ENCODE assay signal across 21 mouse cellular contexts in the genomic region with DNA sequence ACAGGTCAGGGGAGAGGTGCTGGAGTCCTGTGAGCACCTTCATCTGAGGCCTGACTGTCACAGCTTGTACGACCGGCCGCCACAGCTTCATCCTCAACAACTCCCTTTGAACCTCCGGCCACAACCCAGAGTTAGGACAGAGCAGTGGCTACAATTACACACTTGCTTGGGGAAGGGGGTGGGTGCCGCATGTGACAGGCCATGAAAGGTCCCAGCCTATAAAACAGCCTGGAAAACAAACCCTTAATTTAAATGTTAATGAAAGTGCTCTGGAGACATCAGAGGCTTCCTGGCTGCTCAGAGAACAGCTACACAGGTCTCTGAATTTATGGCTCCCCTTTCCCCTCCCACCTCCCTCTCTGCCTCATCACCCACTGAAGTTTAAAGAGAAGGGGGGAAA. TPM values are rescaled to one million over a fixed set of nuclear protein-coding genes. Genes with fewer than 3 reads are reported as not detected.
DNase-seq lines count a peak whose midpoint lies in the region; ATAC-seq and TF ChIP-seq lines count a peak whose summit lies in the region.
"Had no signal": no experiment of that assay in that cellular context is flagged by ENCODE, and none has a peak within 500 bp of the region (broad histone marks: within the 10 kb centered on the region; RNA-seq: fewer than 3 reads in every experiment).

No protein-coding gene starts in this region.

- in situ Hi-C loops in ES-E14 (cut with MboI; ENCODE audit: low sequenced_read_pairs in 2 of 2, unreplicated experiment in 2 of 2): no loop called here

- no peaks in the 10 kb centered on the region for H3K27me3 ChIP-seq in kidney, embryonic 16.5 days (ENCODE audit: insufficient read depth, low read length)
- no peaks in the 10 kb centered on the region; the same call in 1 of the 2 replicates for H3K27me3 ChIP-seq in neural tube, embryonic 12.5 days (replicated peaks)
- H3K27me3 ChIP-seq in limb, embryonic 10.5 days (ENCODE audit: low read depth, poor library complexity, severe bottlenecking): 0 out of 2 replicates have a peak, but pooled peaks cover 4% of the 10 kb centered on the region
- H3K27me3 ChIP-seq: CH12.LX had no signal

- H3K9ac ChIP-seq in kidney, embryonic 16.5 days (replicated peaks; ENCODE audit: low read length): no peak overlapping the region
- H3K9ac ChIP-seq in neural tube, embryonic 12.5 days: no peak overlapping the region
- no peak overlapping the region for H3K9ac ChIP-seq in ES-E14 (ENCODE audit: insufficient read depth, low read depth, low read length, poor library complexity, severe bottlenecking)
- H3K9ac ChIP-seq: hindbrain, embryonic 13.5 days had no signal

- peaks cover 18% of the 10 kb centered on the region for H3K4me1 ChIP-seq in kidney, embryonic 16.5 days (ENCODE audit: insufficient read depth, low read length)
- H3K4me1 ChIP-seq in neural tube, embryonic 12.5 days: peaks cover 18% of the 10 kb centered on the region
- peaks cover 7 to 16% of the 10 kb centered on the region in 2 experiments; a peak in 2 of 4 replicates for H3K4me1 ChIP-seq in ES-E14 (ENCODE audit: control insufficient read depth in 2 of 2, insufficient read depth in 2 of 2, low read length in 2 of 2, poor library complexity in 1 of 2)
- H3K4me1 ChIP-seq in limb, embryonic 10.5 days: peaks cover 28% of the 10 kb centered on the region

- ATAC-seq in kidney, embryonic 16.5 days (ENCODE audit: low FRiP score, low TSS enrichment): peak; percentile 80
- peak; percentile 33; the same call in 1 of the 2 replicates for ATAC-seq in neural tube, embryonic 12.5 days (ENCODE audit: low FRiP score, low read depth)
- no peak for ATAC-seq in megakaryocyte progenitor cell, adult 5-6 weeks (replicated peaks; ENCODE audit: poor library complexity)
- ATAC-seq: forebrain, embryonic 14.5 days had no signal

- no peak overlapping the region for H3K4me2 ChIP-seq in kidney, embryonic 16.5 days (replicated peaks; ENCODE audit: low read depth, low read length)
- 0 out of 2 replicates have a peak overlapping the region, but pooled peaks have one; percentile 12 for H3K4me2 ChIP-seq in neural tube, embryonic 12.5 days (replicated peaks)
- H3K4me2 ChIP-seq: hindbrain, embryonic 13.5 days had no signal

- H3K9me3 ChIP-seq in kidney, embryonic 16.5 days (ENCODE audit: low read length): no peaks in the 10 kb centered on the region
- no peaks in the 10 kb centered on the region for H3K9me3 ChIP-seq in neural tube, embryonic 12.5 days
- no peaks in the 10 kb centered on the region for H3K9me3 ChIP-seq in ES-E14 (ENCODE audit: control insufficient read depth, insufficient read depth, low read depth, low read length)
- no peaks in the 10 kb centered on the region for H3K9me3 ChIP-seq in limb, embryonic 10.5 days (replicated peaks)
- H3K9me3 ChIP-seq: embryonic facial prominence, embryonic 10.5 days; forebrain, embryonic 10.5 days; hindbrain, embryonic 13.5 days had no signal

- H3K4me3 ChIP-seq in kidney, embryonic 16.5 days (ENCODE audit: low read length): no peak overlapping the region
- H3K4me3 ChIP-seq in neural tube, embryonic 12.5 days: no peak overlapping the region
- no peak overlapping the region for H3K4me3 ChIP-seq in ES-E14 (ENCODE audit: insufficient read depth in 1 of 2, low read depth in 1 of 2, low read length in 2 of 2, poor library complexity in 1 of 2, severe bottlenecking in 1 of 2)
- no peak overlapping the region for H3K4me3 ChIP-seq in limb, embryonic 10.5 days
- H3K4me3 ChIP-seq: embryonic facial prominence, embryonic 10.5 days; erythroblast, embryonic 14.5 days; forebrain, embryonic 10.5 days; hindbrain, embryonic 13.5 days had no signal

- peak overlapping the region; percentile 60 for H3K27ac ChIP-seq in kidney, embryonic 16.5 days (ENCODE audit: low read length)
- no peak overlapping the region for H3K27ac ChIP-seq in neural tube, embryonic 12.5 days
- H3K27ac ChIP-seq in ES-E14 (ENCODE audit: insufficient read depth, low read depth, low read length, poor library complexity, severe bottlenecking): no peak overlapping the region
- H3K27ac ChIP-seq in limb, embryonic 10.5 days: peak overlapping the region; percentile 8; the same call in 1 of the 2 replicates
- H3K27ac ChIP-seq: embryonic facial prominence, embryonic 10.5 days; forebrain, embryonic 10.5 days; hindbrain, embryonic 13.5 days had no signal

- DNase-seq in kidney, postnatal 14 days: no peak
- no peak for DNase-seq in neural tube, embryonic 10.5 days (ENCODE audit: extremely low spot score, low spot score)
- peak; percentile 52 for DNase-seq in ES-E14 (ENCODE audit: low read depth, low spot score)
- no peak for DNase-seq in limb, embryonic 10.5 days (ENCODE audit: low spot score)
- DNase-seq: adrenal gland, adult 2 months; adrenal gland, postnatal 25 days; cerebellum, adult 18-20 months; cerebellum, adult 9-11 months; gastrocnemius, postnatal 36 days; heart, adult 11 months; heart, postnatal 10 days; heart, postnatal 4 days had no signal

- no peaks in the 10 kb centered on the region for H3K36me3 ChIP-seq in kidney, embryonic 16.5 days (ENCODE audit: insufficient read depth, low read length)
- H3K36me3 ChIP-seq in neural tube, embryonic 12.5 days: no peaks in the 10 kb centered on the region; the same call in 1 of the 2 replicates
- no peaks in the 10 kb centered on the region for H3K36me3 ChIP-seq in ES-E14 (ENCODE audit: control insufficient read depth, insufficient read depth, low read length, poor library complexity, severe bottlenecking)
- H3K36me3 ChIP-seq in limb, embryonic 10.5 days: peaks cover 15% of the 10 kb centered on the region; the same call in 1 of the 2 replicates

- WGBS in kidney, embryonic 16.5 days: 25% methylated on average over 5 of the region's 5 CpGs
- WGBS in neural tube, embryonic 12.5 days: 11% methylated on average over 5 of the region's 5 CpGs
- WGBS in limb, embryonic 10.5 days: 11% methylated on average over 5 of the region's 5 CpGs

TF ChIP-seq in ES-E14, 5 proteins besides CTCF, POLR2A, EP300 and RAD21:
- TF ChIP-seq CHD2 (IDR thresholded peaks at IDR 0.05; ENCODE audit: low read depth, low read length) (no peak), ZNF384 (IDR thresholded peaks at IDR 0.05; ENCODE audit: low read depth, low read length) (no peak), MAFK (IDR thresholded peaks at IDR 0.05; ENCODE audit: insufficient read depth, low read depth, low read length) (no peak), ZC3H11A (IDR thresholded peaks at IDR 0.05; ENCODE audit: borderline replicate concordance, low read depth, low read length) (no peak), HCFC1 (IDR thresholded peaks at IDR 0.05; ENCODE audit: borderline replicate concordance, insufficient read depth, low read length) (no peak)

RNA-seq across cellular contexts. Expression of a gene that starts 38.0 kb away (rescaled TPM):
- polyA plus RNA-seq in kidney, embryonic 16.5 days (2015; fragmentation: Nextera tagmentation; extraction: Ambion mirVana): 7.2 and 7.9 TPM in 2 replicates
- polyA plus RNA-seq in neural tube, embryonic 12.5 days (2016; fragmentation: Nextera tagmentation; extraction: Ambion mirVana): 5.4 and 5.9 TPM in 2 replicates
- total RNA-seq in ES-E14 (2012; rRNA removed): 6.0 and 6.3 TPM in 2 replicates
- polyA plus RNA-seq in limb, embryonic 10.5 days (2016; fragmentation: Nextera tagmentation; extraction: Ambion mirVana): 3.9 and 5.3 TPM in 2 replicates
- total RNA-seq in megakaryocyte progenitor cell, adult 5-6 weeks (2015): 26.0 and 27.0 TPM in 2 replicates
- total RNA-seq in megakaryocyte progenitor cell, adult 5-6 weeks (2017): 22.3 and 31.5 TPM in 2 replicates

Comparison
In these comparisons a context has a peak if more than half of its experiments do, and no peak if none do; other contexts are left out.
1. H3K27ac ChIP-seq: peak in kidney, embryonic 16.5 days (single experiment) and limb, embryonic 10.5 days (single experiment); none in neural tube, embryonic 12.5 days (single experiment) and ES-E14 (single experiment).